Mouse (Mus musculus): Measurements from ENCODE around the gene Hsp90ab1.
A peak's percentile ranks its signal among the peaks of the same experiment; 100 is the strongest.

The Hsp90ab1 gene

GRCm38 (mm10) chr17:45557998-45558862 lies 14.8 kb downstream of the Hsp90ab1 start:
- DNase-seq (ENCODE audit: low spot score), result no peak

GRCm38 (mm10) chr17:45557246-45557824 lies 15.7 kb downstream of the Hsp90ab1 start:
- DNase-seq (ENCODE audit: low spot score), result no peak

GRCm38 (mm10) chr17:45556514-45557245 lies 16.4 kb downstream of the Hsp90ab1 start:
- no peak for DNase-seq (ENCODE audit: low spot score)

GRCm38 (mm10) chr17:45556107-45556489 lies 17.0 kb downstream of the Hsp90ab1 start:
- no peak for DNase-seq (ENCODE audit: low spot score)

- peak; percentile 96 for DNase-seq (ENCODE audit: low spot score)
Observed at GRCm38 (mm10) chr17:45555452-45556106, 17.5 kb downstream of the Hsp90ab1 start, which contains the start of gene Nfkbie. Gene Nfkbie, plus strand, starts transcription at chr17:45555703.

GRCm38 (mm10) chr17:45554420-45554819 lies 18.7 kb downstream of the Hsp90ab1 start:
- no peak for DNase-seq (ENCODE audit: low spot score)

- DNase-seq (ENCODE audit: low spot score), result no peak
Observed at GRCm38 (mm10) chr17:45553065-45553464, 20.0 kb downstream of the Hsp90ab1 start.

GRCm38 (mm10) chr17:45551816-45552451 lies 21.1 kb downstream of the Hsp90ab1 start:
- DNase-seq (ENCODE audit: low spot score), result peak; percentile 79

GRCm38 (mm10) chr17:45551249-45551796 lies 21.7 kb downstream of the Hsp90ab1 start:
- no peak for DNase-seq (ENCODE audit: low spot score)

GRCm38 (mm10) chr17:45550253-45550652 lies 22.8 kb downstream of the Hsp90ab1 start:
- DNase-seq (ENCODE audit: low spot score), result no peak

GRCm38 (mm10) chr17:45549617-45550181 lies 23.4 kb downstream of the Hsp90ab1 start, which contains the start of gene Tmem151b:
Gene Tmem151b, minus strand, starts transcription at chr17:45549677.
- no peak for DNase-seq (ENCODE audit: low spot score)

- no peak for DNase-seq (ENCODE audit: low spot score)
Observed at GRCm38 (mm10) chr17:45548541-45549512, 24.2 kb downstream of the Hsp90ab1 start.

- no peak for DNase-seq (ENCODE audit: low spot score)
Observed at GRCm38 (mm10) chr17:45547461-45548190, 25.4 kb downstream of the Hsp90ab1 start.

- no peak for DNase-seq (ENCODE audit: low spot score)
Observed at GRCm38 (mm10) chr17:45546941-45547340, 26.1 kb downstream of the Hsp90ab1 start.

- DNase-seq (ENCODE audit: low spot score), result no peak
Observed at GRCm38 (mm10) chr17:45545278-45545961, 27.7 kb downstream of the Hsp90ab1 start.

- DNase-seq (ENCODE audit: low spot score), result no peak
Observed at GRCm38 (mm10) chr17:45544873-45545277, 28.2 kb downstream of the Hsp90ab1 start.

- DNase-seq (ENCODE audit: low spot score), result no peak
Observed at GRCm38 (mm10) chr17:45544001-45544872, 28.8 kb downstream of the Hsp90ab1 start.
